Mouse (Mus musculus): ENCODE results near the gene Jpt2.

Jpt2 gene

DNA sequence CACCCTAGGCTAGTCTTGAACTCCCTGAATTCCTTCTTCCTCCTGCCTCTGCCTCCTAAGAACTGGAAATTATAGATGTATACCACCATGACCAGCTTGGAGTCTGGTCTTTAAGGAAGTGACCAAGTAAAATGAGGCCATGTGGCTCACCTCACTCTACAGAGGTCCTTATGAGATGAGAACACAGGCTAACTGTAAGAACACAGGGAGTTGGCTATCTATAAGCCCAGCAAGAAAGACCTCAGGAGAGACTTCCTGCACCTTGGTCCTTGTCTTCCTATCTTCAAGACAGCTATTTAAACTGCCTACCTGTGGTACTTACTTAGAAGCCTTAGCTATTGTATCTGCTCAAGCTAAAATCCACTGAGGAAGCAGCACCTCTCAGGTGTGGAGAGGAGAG lies 46.5 kb downstream of the Jpt2 start:
- no peak for DNase-seq (ENCODE audit: low read depth, low spot score)

DNA sequence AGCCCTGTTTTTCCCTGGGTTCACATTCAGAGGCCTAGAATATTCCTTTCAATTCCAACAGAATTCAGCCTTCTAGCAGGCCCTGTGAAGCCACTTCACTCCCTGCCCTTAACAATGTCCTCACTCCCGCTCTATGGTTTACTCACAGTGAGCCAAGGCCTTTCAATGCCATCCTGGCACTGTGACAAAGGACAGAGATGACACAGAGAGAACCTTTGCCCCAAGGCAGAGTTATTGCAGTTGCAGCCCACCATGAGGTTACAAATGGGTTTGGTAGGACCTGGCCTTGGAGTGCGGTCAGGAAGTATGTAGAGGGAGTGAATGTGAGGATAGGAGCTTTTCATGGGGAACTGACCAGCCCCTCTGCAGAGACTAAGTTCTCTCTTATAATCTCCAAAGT lies 52.9 kb downstream of the Jpt2 start:
- DNase-seq (ENCODE audit: low read depth, low spot score): no peak

DNA sequence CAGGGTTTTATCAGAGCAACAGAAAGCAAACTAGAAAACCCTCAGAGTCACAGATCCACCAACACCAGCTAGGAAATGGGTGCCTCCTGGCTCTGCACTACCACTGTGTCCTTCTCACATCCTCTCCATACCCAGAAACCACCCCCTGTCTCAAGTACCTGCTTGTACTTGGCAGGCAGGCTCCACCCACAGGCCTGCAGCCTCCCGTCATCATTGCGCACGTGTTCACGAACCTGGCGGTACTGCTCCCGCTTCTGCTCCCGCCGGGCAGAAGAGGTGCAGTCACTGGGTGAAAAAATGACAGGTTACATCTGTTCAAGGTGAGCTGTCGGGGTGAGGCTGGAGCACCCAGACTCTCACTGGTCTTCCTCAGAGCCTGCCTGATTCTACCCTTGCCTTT lies 56.7 kb downstream of the Jpt2 start:
- DNase-seq (ENCODE audit: low read depth, low spot score): no peak

DNA sequence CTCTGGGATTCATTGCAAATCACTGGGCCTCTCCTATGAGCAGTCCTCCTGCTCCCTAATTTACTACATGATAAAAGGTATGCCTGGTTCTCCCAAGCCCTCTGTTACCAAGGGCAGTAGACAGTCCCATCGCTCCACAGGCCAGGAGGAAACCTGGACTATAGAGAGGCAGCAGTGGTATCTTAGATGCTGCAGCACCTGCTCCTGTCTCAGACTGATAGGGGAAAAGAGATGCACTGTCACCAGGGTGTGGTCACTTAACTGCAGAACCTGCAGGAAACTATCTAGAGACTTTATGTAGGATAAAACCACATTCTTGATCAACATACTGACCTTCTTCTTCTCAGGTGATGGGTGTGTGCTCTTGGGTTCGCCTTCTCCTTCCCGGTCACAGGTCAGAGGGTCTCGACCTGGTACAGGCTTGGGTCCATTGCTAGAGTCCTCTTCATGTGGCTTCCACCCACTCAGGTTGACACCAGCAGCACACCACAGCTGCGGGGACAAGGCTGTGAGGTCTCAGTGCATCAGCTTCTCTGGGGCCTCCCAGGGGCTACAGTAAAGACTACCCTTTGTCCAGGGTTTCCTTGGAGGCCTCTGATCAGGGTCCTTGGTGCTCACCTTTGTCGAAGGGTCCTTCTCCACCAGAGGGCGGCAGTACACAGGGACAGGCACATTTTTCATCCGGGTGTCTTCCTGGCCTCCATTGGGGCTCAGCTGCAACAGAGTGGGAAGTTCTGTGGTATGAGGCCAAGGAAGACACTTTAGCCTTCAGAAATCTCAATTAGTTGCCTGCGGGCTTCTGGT lies 57.6 kb downstream of the Jpt2 start:
- no peak for DNase-seq (ENCODE audit: low read depth, low spot score)

GRCm38 (mm10) chr17:24902124-24902523 lies 58.4 kb downstream of the Jpt2 start:
- no peak for DNase-seq (ENCODE audit: low read depth, low spot score)

GRCm38 (mm10) chr17:24900014-24900413 lies 60.5 kb downstream of the Jpt2 start:
- no peak for DNase-seq (ENCODE audit: low read depth, low spot score)

DNA sequence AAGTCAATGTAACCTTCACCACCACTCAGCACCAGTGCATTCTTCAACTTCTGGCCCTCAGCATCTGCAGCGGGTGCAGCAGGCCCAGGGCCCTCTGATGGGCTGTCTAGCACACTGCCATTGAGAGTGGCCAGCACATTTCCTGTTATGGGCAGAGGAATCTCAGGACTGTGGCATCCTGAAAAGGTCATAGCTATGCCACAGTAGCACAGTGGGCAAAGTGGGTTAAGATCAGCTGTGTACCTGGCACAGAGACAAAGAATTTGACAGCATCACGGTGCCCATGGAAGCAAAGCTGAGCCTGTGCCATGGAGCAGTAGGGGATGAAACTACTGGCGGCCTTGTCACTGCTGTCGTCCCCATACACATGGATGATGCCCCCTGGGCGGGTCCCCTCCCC lies 61.3 kb downstream of the Jpt2 start:
- DNase-seq (ENCODE audit: low read depth, low spot score): no peak

- no peak for DNase-seq (ENCODE audit: low read depth, low spot score)
These were observed 62.2 kb downstream of the Jpt2 start for GRCm38 (mm10) chr17:24898041-24898854.

- no peak for DNase-seq (ENCODE audit: low read depth, low spot score)
These were observed 62.9 kb downstream of the Jpt2 start for GRCm38 (mm10) chr17:24897600-24897999.

DNA sequence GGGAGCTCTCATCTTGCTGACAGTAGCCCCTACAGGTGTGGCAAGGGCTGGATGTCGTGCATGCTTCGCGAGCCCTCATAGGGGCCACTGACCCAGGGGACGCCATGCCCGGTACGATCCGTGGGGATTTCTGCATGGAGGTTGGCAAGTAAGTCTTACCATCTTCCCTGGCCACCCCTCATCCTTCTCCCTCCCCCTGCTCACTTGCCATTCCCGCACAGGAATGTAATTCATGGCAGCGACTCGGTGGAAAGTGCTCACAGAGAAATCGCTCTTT lies 63.6 kb downstream of the Jpt2 start:
- DNase-seq (ENCODE audit: low read depth, low spot score): no peak

DNA sequence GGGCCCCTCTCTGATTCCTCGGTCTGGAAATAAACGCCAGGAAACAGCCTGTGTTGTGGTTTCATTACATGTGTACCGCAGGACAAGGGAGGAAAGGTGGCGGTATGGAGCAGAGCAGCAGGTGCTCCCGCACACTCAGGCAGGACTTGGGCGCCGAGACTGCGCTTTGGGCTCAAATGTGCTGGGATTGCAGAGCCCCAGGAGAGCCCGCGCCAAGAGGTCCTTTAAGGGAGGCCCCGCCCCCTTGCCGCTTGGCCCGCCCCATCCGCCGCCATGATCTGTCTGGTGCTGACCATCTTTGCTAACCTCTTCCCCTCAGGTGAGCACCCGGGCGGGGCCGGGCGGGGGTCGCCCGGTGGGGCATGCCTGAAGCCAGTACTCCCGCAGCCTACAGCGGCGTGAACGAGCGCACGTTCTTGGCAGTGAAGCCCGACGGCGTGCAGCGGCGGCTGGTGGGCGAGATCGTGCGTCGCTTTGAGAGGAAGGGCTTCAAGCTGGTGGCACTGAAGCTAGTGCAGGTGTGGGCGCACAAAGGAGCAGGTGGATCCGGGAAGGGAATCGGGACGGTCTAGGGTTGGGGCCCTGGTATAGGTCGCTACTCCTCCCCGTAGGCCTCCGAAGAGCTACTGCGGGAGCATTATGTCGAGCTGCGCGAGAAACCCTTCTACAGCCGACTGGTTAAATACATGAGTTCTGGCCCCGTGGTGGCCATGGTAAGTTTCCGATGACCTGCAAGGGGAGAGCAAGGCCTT lies 64.1 kb downstream of the Jpt2 start, which contains the start of gene Nme3:
Gene Nme3 (plus strand): TSS at position 260 of the 752 bp plus-strand sequence.
- DNase-seq (ENCODE audit: low read depth, low spot score): no peak

GRCm38 (mm10) chr17:24895571-24896240 lies 64.8 kb downstream of the Jpt2 start:
- no peak for DNase-seq (ENCODE audit: low read depth, low spot score)

- DNase-seq (ENCODE audit: low read depth, low spot score): no peak
These were observed 65.4 kb downstream of the Jpt2 start, which contains the start of the genes Eme2 and Mrps34 for GRCm38 (mm10) chr17:24894995-24895547. Gene Eme2, minus strand, starts transcription at chr17:24895087. Gene Mrps34, plus strand, starts transcription at chr17:24895116.

DNA sequence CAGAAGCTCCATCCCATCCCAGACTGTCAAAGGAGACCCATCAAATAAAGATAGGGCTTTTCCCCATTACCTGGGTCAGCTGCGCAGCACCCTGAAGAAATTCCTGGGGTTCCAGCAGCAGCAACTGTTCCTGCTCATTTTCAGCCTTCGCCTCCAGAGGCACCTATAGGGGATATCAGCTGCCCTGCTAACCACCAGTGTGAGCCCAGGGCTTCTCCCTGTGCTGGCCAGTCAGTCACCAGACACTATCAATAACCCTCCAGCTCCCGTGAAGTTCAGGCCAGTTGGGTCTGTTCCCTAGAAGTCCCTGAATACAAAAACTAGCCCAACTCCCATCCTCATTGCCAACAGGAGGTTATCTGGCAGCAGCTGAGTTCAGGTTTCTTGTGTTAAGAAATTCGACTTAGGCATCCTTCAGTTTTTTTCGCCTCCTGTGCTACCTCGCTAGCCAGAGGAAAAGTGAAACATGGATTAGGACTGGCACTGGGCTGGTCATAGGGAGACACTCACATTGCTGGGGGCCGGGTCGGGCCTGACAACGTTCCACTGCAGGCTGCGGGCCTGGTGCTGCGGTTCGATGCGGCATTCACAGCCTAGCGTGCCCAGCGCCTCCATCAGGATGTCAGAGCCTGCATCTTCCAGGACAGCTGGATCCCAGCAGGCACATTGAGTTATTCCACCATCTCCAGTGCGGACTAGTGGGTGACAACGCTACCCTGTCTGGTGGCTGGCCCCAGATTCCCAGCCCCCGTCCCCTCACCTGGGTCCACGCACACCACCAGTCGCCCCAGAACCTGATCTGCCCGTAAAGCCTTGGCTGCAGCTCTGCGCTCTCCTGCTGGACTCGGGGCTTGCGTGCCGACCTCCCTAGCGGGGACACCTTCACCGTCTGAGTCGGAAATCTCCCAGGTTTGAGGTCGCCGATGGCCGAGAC lies 66.2 kb downstream of the Jpt2 start:
- DNase-seq (ENCODE audit: low read depth, low spot score): no peak

DNA sequence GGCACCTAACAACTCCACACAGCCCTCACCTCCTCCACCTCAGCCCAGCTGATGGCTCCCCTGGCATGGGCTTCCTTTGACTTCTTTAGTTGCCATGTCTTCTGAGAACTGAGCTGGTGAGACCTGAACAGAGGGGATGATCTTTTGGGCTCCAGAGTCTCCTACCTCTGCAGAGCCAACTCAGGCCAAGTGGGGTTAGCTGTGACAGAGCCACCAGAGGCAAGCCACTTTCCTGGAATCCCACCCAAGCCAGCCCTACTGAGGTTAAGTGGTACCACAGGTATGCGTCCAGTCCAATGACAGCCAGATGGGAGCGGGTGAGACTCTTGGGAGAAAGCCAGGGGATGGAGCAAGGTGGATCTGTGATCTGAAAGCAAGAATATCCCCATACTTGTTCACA lies 67.2 kb downstream of the Jpt2 start:
- no peak for DNase-seq (ENCODE audit: low read depth, low spot score)

GRCm38 (mm10) chr17:24892785-24893184 lies 67.7 kb downstream of the Jpt2 start:
- DNase-seq (ENCODE audit: low read depth, low spot score): no peak

DNA sequence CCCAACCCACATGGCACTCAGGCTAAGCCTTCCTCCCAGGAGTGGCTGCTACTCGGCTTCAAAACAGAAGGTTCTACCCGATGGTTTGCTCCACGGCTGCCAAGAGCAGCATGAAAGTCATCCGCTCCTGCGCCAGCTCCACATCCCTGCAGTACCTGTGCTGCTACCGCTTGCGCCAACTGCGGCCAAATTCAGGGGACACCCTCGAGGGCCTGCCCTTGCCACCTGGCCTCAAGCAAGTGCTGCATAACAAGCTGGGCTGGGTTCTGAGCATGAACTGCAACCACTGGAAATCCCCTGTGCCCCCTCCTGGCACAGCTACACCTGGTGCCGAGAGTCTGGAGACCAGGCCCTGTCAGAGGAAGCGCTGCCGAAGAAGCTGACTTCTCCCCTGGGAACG lies 69.2 kb downstream of the Jpt2 start:
- no peak for DNase-seq (ENCODE audit: low read depth, low spot score)

DNA sequence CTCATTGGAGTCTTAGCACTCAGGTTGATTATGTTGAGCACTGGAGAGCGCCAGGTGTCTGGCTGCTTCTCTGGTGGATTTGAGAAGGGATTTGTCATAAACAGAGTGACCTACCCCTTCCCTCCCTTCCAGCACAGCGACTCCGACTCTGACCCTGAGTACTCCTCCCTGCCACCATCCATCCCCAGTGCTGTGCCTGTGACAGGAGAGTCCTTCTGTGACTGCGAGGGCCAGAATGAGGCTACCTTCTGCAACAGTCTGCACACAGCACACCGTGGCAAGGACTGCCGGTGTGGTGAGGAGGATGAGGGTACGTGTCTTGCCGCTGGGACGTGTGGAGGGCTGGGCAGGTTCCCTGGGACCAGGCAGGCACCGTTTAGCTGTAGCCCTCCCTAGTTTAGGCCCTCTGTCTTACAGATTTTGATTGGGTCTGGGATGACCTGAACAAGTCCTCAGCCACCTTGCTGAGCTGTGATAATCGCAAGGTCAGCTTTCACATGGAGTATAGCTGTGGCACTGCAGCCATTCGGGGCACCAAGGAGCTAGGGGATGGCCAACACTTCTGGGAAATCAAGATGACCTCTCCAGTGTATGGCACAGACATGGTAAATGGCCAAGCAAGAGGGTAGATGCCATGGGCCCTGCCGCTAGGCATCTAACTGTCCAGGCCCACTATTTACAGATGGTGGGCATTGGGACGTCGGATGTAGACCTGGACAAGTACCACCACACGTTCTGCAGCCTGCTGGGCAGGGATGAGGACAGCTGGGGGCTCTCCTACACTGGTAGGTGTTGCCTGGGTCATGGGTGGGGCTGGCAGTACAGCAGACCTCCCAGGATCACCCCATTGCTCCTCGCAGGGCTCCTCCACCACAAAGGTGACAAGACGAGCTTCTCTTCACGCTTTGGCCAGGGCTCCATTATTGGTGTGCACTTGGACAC lies 70.1 kb downstream of the Jpt2 start:
- DNase-seq (ENCODE audit: low read depth, low spot score): no peak

DNA sequence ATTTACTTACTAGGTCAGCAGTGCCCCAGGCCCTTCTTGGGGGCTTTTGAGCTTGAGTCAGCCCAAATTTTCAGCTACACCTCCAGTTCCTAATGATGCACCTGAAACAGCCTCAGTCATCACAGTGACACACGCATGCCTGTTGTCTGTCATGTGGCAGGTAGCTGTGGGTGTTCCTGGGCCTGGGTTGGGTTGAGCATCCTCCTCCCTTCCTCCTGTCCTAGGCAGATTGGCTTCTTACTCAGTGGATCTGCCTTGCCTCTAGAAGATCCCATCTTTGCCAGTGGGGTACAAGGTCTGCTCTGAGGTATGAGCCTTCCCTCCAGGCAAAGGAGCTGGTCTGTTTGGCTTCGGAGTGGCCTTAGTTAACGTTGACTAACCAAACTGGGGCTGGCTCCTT lies 71.6 kb downstream of the Jpt2 start:
- no peak for DNase-seq (ENCODE audit: low read depth, low spot score)

Data from WW6 (cell line).